Comparison of ENCODE assay signal across 27 mouse cellular contexts in the genomic region with DNA sequence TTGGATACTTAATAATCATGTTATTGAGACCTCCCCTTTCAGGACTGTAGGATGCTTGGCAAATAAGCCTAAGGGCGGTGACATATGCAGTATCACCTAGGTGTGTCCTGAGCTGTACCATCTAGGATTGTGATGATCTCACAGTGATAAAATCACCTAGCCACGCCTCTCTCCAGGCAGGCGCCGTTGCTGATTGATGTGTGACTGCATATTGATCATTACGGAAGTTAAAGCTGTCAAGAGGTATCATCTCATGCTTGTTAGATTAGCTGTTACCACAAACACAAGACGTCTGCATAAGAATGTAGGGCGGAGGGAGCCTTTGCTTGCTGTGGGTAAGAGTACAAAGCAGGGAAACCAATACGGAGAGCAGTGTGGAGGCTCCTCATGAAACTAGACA. TPM values are rescaled to one million over a fixed set of nuclear protein-coding genes. Genes with fewer than 3 reads are reported as not detected.
DNase-seq lines count a peak whose midpoint lies in the region; ATAC-seq lines count a peak whose summit lies in the region.
"Had no signal": no experiment of that assay in that cellular context is flagged by ENCODE, and none has a peak within 500 bp of the region (broad histone marks: within the 10 kb centered on the region; RNA-seq: fewer than 3 reads in every experiment).

No protein-coding gene starts in this region.

- H3K4me3 ChIP-seq in midbrain, embryonic 11.5 days (ENCODE audit: low read depth, low read length), result no peak overlapping the region
- H3K4me3 ChIP-seq in midbrain, embryonic 15.5 days, result no peak overlapping the region
- no peak overlapping the region for H3K4me3 ChIP-seq in limb, embryonic 10.5 days
- no peak overlapping the region for H3K4me3 ChIP-seq in midbrain, embryonic 10.5 days
- H3K4me3 ChIP-seq: embryonic facial prominence, embryonic 13.5 days; forebrain, embryonic 13.5 days; gastrocnemius, adult 2 months; heart, embryonic 13.5 days; kidney, embryonic 15.5 days; lung, embryonic 15.5 days; megakaryocyte, embryonic 14.5 days; myocyte had no signal

- ATAC-seq in midbrain, embryonic 11.5 days (ENCODE audit: low FRiP score), result no peak
- no peak for ATAC-seq in midbrain, embryonic 15.5 days (replicated peaks)
- ATAC-seq: forebrain, embryonic 13.5 days; midbrain, embryonic 16.5 days; Patski had no signal

- H3K9ac ChIP-seq in midbrain, embryonic 11.5 days (ENCODE audit: low read length), result no peak overlapping the region
- H3K9ac ChIP-seq in midbrain, embryonic 15.5 days, result no peak overlapping the region
- H3K9ac ChIP-seq: embryonic facial prominence, embryonic 13.5 days; forebrain, embryonic 13.5 days; heart, embryonic 13.5 days; kidney, embryonic 15.5 days; liver, embryonic 14.5 days; lung, embryonic 15.5 days had no signal

- H3K27ac ChIP-seq in midbrain, embryonic 11.5 days (ENCODE audit: low read depth, low read length), result no peak overlapping the region
- no peak overlapping the region for H3K27ac ChIP-seq in midbrain, embryonic 15.5 days
- no peak overlapping the region for H3K27ac ChIP-seq in limb, embryonic 10.5 days
- H3K27ac ChIP-seq in midbrain, embryonic 10.5 days (replicated peaks), result no peak overlapping the region
- H3K27ac ChIP-seq: embryonic facial prominence, embryonic 13.5 days; forebrain, embryonic 13.5 days; gastrocnemius, adult 2 months; heart, embryonic 13.5 days; kidney, embryonic 15.5 days; liver, embryonic 14.5 days; lung, embryonic 15.5 days had no signal

- peaks cover 3% of the 10 kb centered on the region for H3K36me3 ChIP-seq in midbrain, embryonic 11.5 days (ENCODE audit: control insufficient read depth, insufficient read depth, low read length)
- H3K36me3 ChIP-seq in midbrain, embryonic 15.5 days (replicated peaks), result peaks cover 10% of the 10 kb centered on the region; the same call in 1 of the 2 replicates
- H3K36me3 ChIP-seq in limb, embryonic 10.5 days, result peaks cover 70% of the 10 kb centered on the region
- H3K36me3 ChIP-seq in midbrain, embryonic 10.5 days, result peaks cover 72% of the 10 kb centered on the region

- 88% methylated on average over 8 of the region's 8 CpGs for WGBS in midbrain, embryonic 11.5 days
- WGBS in midbrain, embryonic 15.5 days, result 88% methylated on average over 8 of the region's 8 CpGs
- 92% methylated on average over 8 of the region's 8 CpGs for WGBS in limb, embryonic 10.5 days
- 94% methylated on average over 8 of the region's 8 CpGs for WGBS in midbrain, embryonic 10.5 days

- peak; percentile 47 for DNase-seq in midbrain, embryonic 11.5 days (ENCODE audit: low spot score, missing footprints)
- DNase-seq in R1 (ENCODE audit: low read depth, low spot score), result peak; percentile 54
- DNase-seq in limb, embryonic 10.5 days (ENCODE audit: low spot score), result peak; percentile 3
- no peak for DNase-seq in gastrocnemius, postnatal 10 days
- no peak for DNase-seq in kidney, postnatal 36 days
- DNase-seq in midbrain, embryonic 10.5 days (ENCODE audit: low spot score), result no peak
- DNase-seq: adrenal gland, postnatal 14 days; cerebellum, adult 2 months; cerebellum, postnatal 25 days; embryo, embryonic 11 days; gastrocnemius, adult 2 months; heart, postnatal 14 days; layer of hippocampus, adult 9-11 months; lung, postnatal 36 days; thymus, postnatal 25 days had no signal

- H3K4me1 ChIP-seq in midbrain, embryonic 11.5 days (ENCODE audit: control insufficient read depth, insufficient read depth, low read length), result no peaks in the 10 kb centered on the region
- H3K4me1 ChIP-seq in midbrain, embryonic 15.5 days, result no peaks in the 10 kb centered on the region
- H3K4me1 ChIP-seq in limb, embryonic 10.5 days, result no peaks in the 10 kb centered on the region
- H3K4me1 ChIP-seq in midbrain, embryonic 10.5 days, result no peaks in the 10 kb centered on the region
- H3K4me1 ChIP-seq: embryonic facial prominence, embryonic 13.5 days; forebrain, embryonic 13.5 days; heart, embryonic 13.5 days; kidney, embryonic 15.5 days; lung, embryonic 15.5 days had no signal

- no peak overlapping the region for H3K4me2 ChIP-seq in midbrain, embryonic 11.5 days
- no peak overlapping the region for H3K4me2 ChIP-seq in midbrain, embryonic 15.5 days
- H3K4me2 ChIP-seq: embryonic facial prominence, embryonic 13.5 days; forebrain, embryonic 13.5 days; heart, embryonic 13.5 days; kidney, embryonic 15.5 days; lung, embryonic 15.5 days had no signal

- H3K27me3 ChIP-seq in midbrain, embryonic 11.5 days (ENCODE audit: control insufficient read depth, insufficient read depth, low read length), result no peaks in the 10 kb centered on the region
- no peaks in the 10 kb centered on the region for H3K27me3 ChIP-seq in midbrain, embryonic 15.5 days (replicated peaks)
- no peaks in the 10 kb centered on the region for H3K27me3 ChIP-seq in limb, embryonic 10.5 days (ENCODE audit: low read depth, poor library complexity, severe bottlenecking)
- no peaks in the 10 kb centered on the region for H3K27me3 ChIP-seq in midbrain, embryonic 10.5 days (ENCODE audit: low read depth, poor library complexity, severe bottlenecking)
- H3K27me3 ChIP-seq: embryonic facial prominence, embryonic 13.5 days; forebrain, embryonic 13.5 days; heart, embryonic 13.5 days; kidney, embryonic 15.5 days; lung, embryonic 15.5 days; megakaryocyte, embryonic 14.5 days; Patski had no signal

- no peaks in the 10 kb centered on the region for H3K9me3 ChIP-seq in midbrain, embryonic 11.5 days (ENCODE audit: control insufficient read depth, low read length)
- H3K9me3 ChIP-seq in midbrain, embryonic 15.5 days, result no peaks in the 10 kb centered on the region
- no peaks in the 10 kb centered on the region for H3K9me3 ChIP-seq in limb, embryonic 10.5 days (replicated peaks)
- H3K9me3 ChIP-seq in midbrain, embryonic 10.5 days (replicated peaks), result no peaks in the 10 kb centered on the region
- H3K9me3 ChIP-seq: embryonic facial prominence, embryonic 13.5 days; forebrain, embryonic 13.5 days; G1E; heart, embryonic 13.5 days; kidney, embryonic 15.5 days; lung, embryonic 15.5 days; megakaryocyte, embryonic 14.5 days had no signal

RNA-seq across cellular contexts. Expression of gene Arid4a, which starts 14.5 kb away (rescaled TPM):
- polyA plus RNA-seq in midbrain, embryonic 11.5 days (2014; fragmentation: Nextera tagmentation; extraction: Ambion mirVana), result 34.5 and 35.2 TPM in 2 replicates
- polyA plus RNA-seq in midbrain, embryonic 15.5 days (2015; fragmentation: Nextera tagmentation; extraction: Ambion mirVana), result 43.9 and 45.3 TPM in 2 replicates
- polyA plus RNA-seq in limb, embryonic 10.5 days (2016; fragmentation: Nextera tagmentation; extraction: Ambion mirVana), result 24.8 and 31.2 TPM in 2 replicates
- total RNA-seq in gastrocnemius, postnatal 10 days (2021), result 10 to 100 TPM; 11.0 to 12.3 TPM
- 25.5 and 26.6 TPM in 2 replicates for polyA plus RNA-seq in midbrain, embryonic 10.5 days (2016; fragmentation: Nextera tagmentation; extraction: Ambion mirVana)

RNA-seq across cellular contexts. Expression of gene Psma3, which starts 55.8 kb away (rescaled TPM):
- 654 and 676 TPM in 2 replicates for polyA plus RNA-seq in midbrain, embryonic 11.5 days (2014; fragmentation: Nextera tagmentation; extraction: Ambion mirVana)
- polyA plus RNA-seq in midbrain, embryonic 15.5 days (2015; fragmentation: Nextera tagmentation; extraction: Ambion mirVana), result 495 and 513 TPM in 2 replicates
- 656 and 733 TPM in 2 replicates for polyA plus RNA-seq in limb, embryonic 10.5 days (2016; fragmentation: Nextera tagmentation; extraction: Ambion mirVana)
- total RNA-seq in gastrocnemius, postnatal 10 days (2021), result 100 to 1,000 TPM; 464 to 488 TPM
- polyA plus RNA-seq in midbrain, embryonic 10.5 days (2016; fragmentation: Nextera tagmentation; extraction: Ambion mirVana), result 620 and 680 TPM in 2 replicates

Comparison
In these comparisons a context has a peak if more than half of its experiments do, and no peak if none do; other contexts are left out.
1. DNase-seq: peak in midbrain, embryonic 11.5 days (single experiment), R1 (single experiment) and limb, embryonic 10.5 days (single experiment); none in gastrocnemius, postnatal 10 days (single experiment), kidney, postnatal 36 days (0 of 2) and midbrain, embryonic 10.5 days (single experiment).